Mouse (Mus musculus) hindbrain, postnatal 0 days (tissue): ENCODE measurements around the gene Gm45713. TPM values are rescaled to one million over a fixed set of nuclear protein-coding genes. Genes with fewer than 3 reads are reported as not detected.
"Not testable (repeated sequence)": the region's sequence is repeated elsewhere in the genome, so short reads cannot be mapped to it uniquely, and the experiment has no call there.

Experiments
- ATAC-seq: fragments of 200-750 bp; cut with Nextera tagmentation; 2 replicates; pipeline ENCODE4 v1.8.0; 2017; ENCODE audit warnings: mild to moderate bottlenecking, moderate TSS enrichment, moderate library complexity
- DNase-seq: peaks from one replicate; pipeline ENCODE4 v3.0.0-alpha.2; 2015; ENCODE audit warnings: low spot score
- H3K27ac ChIP-seq: fragments of 300-500 bp; sonication (generic); 2 replicates; pipeline ENCODE4 v1.5.1; 2014; ENCODE audit warnings: mild to moderate bottlenecking
- H3K27me3 ChIP-seq: fragments of 300-500 bp; sonication (generic); 2 replicates; pipeline ENCODE4 v1.6.1; 2014; ENCODE audit warnings: low read length, mixed read lengths; ENCODE audit not compliant: insufficient read depth
- H3K36me3 ChIP-seq: fragments of 300-500 bp; sonication (generic); 2 replicates; pipeline ENCODE4 v1.6.1; 2014; ENCODE audit warnings: low read length, mixed read lengths; ENCODE audit not compliant: insufficient read depth
- H3K4me1 ChIP-seq: fragments of 300-500 bp; sonication (generic); 2 replicates; pipeline ENCODE4 v1.6.1; 2014; ENCODE audit warnings: antibody characterized with exemption, low read length, mixed read lengths; ENCODE audit not compliant: insufficient read depth
- H3K4me2 ChIP-seq: fragments of 300-500 bp; sonication (generic); 2 replicates; pipeline ENCODE4 v1.6.1; 2014; ENCODE audit warnings: low read depth, mild to moderate bottlenecking, low read length, moderate library complexity, mixed read lengths
- H3K4me3 ChIP-seq: fragments of 300-500 bp; sonication (generic); 2 replicates; pipeline ENCODE4 v1.5.1; 2014; ENCODE audit warnings: low read length
- H3K9ac ChIP-seq: fragments of 300-500 bp; sonication (generic); replicated peaks from 2 replicates; pipeline ENCODE4 v1.6.1; 2014; ENCODE audit warnings: mild to moderate bottlenecking, low read length, moderate library complexity, mixed read lengths
- H3K9me3 ChIP-seq: fragments of 300-500 bp; sonication (generic); 2 replicates; pipeline ENCODE4 v1.6.1; 2016; ENCODE audit warnings: low read length, mixed read lengths
- CTCF ChIP-seq: IDR thresholded peaks from 2 replicates; pipeline ENCODE4 v1.5.1; 2016; ENCODE audit warnings: antibody characterized with exemption, control low read depth, low read depth
- WGBS: fragments of 180-500 bp; shearing (Covaris S2); extraction: QIAGEN DNeasy Blood & Tissue Kit; methylation state at CpG from one replicate; pipeline ENCODE4 v1.1.7; 2014; 5-methylcytosine and 5-hydroxymethylcytosine counted together
- polyA plus RNA-seq: library from polyadenylated mRNA; unstranded; fragments of >200 nt; fragmentation: Nextera tagmentation; extraction: Ambion mirVana; gene quantifications from 2 replicates; pipeline ENCODE4 v1.2.1, GENCODE M21; 2015
- total RNA-seq: library from RNA; depleted of rRNA; stranded (reverse); fragments of >200 nt; gene quantifications from 2 replicates; pipeline ENCODE4 v1.2.3, GENCODE M21; 2014

Gene Gm45713
- total and polyA plus RNA-seq, 2 experiments from 2014 or later: 0.15 TPM; not detected in 1

- no peak for ATAC-seq
- H3K27me3 ChIP-seq: peaks cover 94% of the 10 kb centered on the region
- no peak for TF ChIP-seq CTCF
- no peaks in the 10 kb centered on the region for H3K9me3 ChIP-seq
- no peak overlapping the region for H3K4me3 ChIP-seq
- no peak overlapping the region for H3K9ac ChIP-seq
- no peak overlapping the region for H3K4me2 ChIP-seq
- H3K4me1 ChIP-seq: no peaks in the 10 kb centered on the region
- H3K27ac ChIP-seq: no peak overlapping the region
- DNase-seq: no peak
- H3K36me3 ChIP-seq: no peaks in the 10 kb centered on the region
- WGBS: 20% methylated on average over 7 of the region's 7 CpGs
Observed at GRCm38 (mm10) chr7:45178550-45178949, 42.5 kb upstream of the Gm45713 start.

GRCm38 (mm10) chr7:45176356-45176755 lies 40.3 kb upstream of the Gm45713 start:
- Histone ChIP-seq H3K27ac (no peak overlapping the region), H3K4me3 (peak overlapping the region; percentile 24), H3K27me3 (peaks cover 74% of the 10 kb centered on the region), H3K9ac (0 out of 2 replicates have a peak overlapping the region, but pooled peaks have one; percentile 9), H3K36me3 (no peaks in the 10 kb centered on the region), H3K9me3 (no peaks in the 10 kb centered on the region), H3K4me2 (peak overlapping the region; percentile 45), H3K4me1 (no peaks in the 10 kb centered on the region)
- ATAC-seq (no peak), DNase-seq (no peak)
- 3% methylated on average over 30 of the region's 31 CpGs for WGBS
- TF ChIP-seq CTCF: no peak

- Histone ChIP-seq H3K4me2 (peak overlapping the region; percentile 45), H3K9ac (0 out of 2 replicates have a peak overlapping the region, but pooled peaks have one; percentile 9), H3K36me3 (no peaks in the 10 kb centered on the region), H3K9me3 (no peaks in the 10 kb centered on the region), H3K27ac (no peak overlapping the region), H3K4me3 (peak overlapping the region; percentile 24), H3K27me3 (peaks cover 70% of the 10 kb centered on the region), H3K4me1 (no peaks in the 10 kb centered on the region)
- WGBS: under 1% methylated on average over 23 of the region's 23 CpGs
- TF ChIP-seq CTCF: no peak
- DNase-seq (no peak), ATAC-seq (no peak)
Observed at GRCm38 (mm10) chr7:45175929-45176328, 39.9 kb upstream of the Gm45713 start.

DNA sequence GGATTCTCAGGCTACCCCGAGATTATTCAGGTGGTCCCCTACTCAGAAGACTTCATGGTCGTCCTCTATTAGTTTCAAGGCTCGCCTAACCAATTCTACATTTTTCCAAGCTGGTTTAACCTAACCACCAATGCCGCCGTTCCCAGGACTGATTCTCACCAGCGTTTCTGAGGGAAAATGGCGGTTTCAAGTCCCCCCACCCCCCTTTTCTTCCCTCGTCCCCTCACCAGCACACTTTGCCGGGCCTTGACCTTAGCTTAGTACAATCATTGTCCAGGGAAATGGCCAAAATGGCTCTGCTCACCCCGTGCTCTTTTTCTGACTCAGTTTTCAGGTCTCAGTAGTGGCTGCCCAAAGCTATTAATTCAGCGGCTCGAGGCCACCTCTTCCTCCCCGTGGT lies 39.4 kb upstream of the Gm45713 start:
- H3K9me3 ChIP-seq: no peaks in the 10 kb centered on the region
- ATAC-seq: no peak
- no peak for TF ChIP-seq CTCF
- no peak overlapping the region for H3K4me2 ChIP-seq
- DNase-seq: no peak
- H3K27me3 ChIP-seq: peaks cover 65% of the 10 kb centered on the region
- H3K36me3 ChIP-seq: no peaks in the 10 kb centered on the region
- H3K27ac ChIP-seq: no peak overlapping the region
- no peaks in the 10 kb centered on the region for H3K4me1 ChIP-seq
- no peak overlapping the region for H3K4me3 ChIP-seq
- no peak overlapping the region for H3K9ac ChIP-seq
- 4% methylated on average over 13 of the region's 13 CpGs for WGBS

- no peak for ATAC-seq
- WGBS: 5% methylated on average over 27 of the region's 29 CpGs
- Histone ChIP-seq H3K4me3 (no peak overlapping the region; the same call in 1 of the 2 replicates), H3K27ac (no peak overlapping the region), H3K9me3 (no peaks in the 10 kb centered on the region), H3K4me1 (no peaks in the 10 kb centered on the region), H3K9ac (no peak overlapping the region), H3K27me3 (peaks cover 63% of the 10 kb centered on the region), H3K36me3 (no peaks in the 10 kb centered on the region), H3K4me2 (no peak overlapping the region)
- no peak for TF ChIP-seq CTCF
- no peak for DNase-seq
Observed at GRCm38 (mm10) chr7:45174567-45175280, 38.7 kb upstream of the Gm45713 start.

GRCm38 (mm10) chr7:45173772-45174171 lies 37.7 kb upstream of the Gm45713 start:
- not testable (repeated sequence) for H3K9me3 ChIP-seq, H3K4me3 ChIP-seq, ATAC-seq, H3K27ac ChIP-seq, DNase-seq, H3K36me3 ChIP-seq, H3K4me1 ChIP-seq, H3K9ac ChIP-seq, H3K4me2 ChIP-seq
- H3K27me3 ChIP-seq: peaks cover 60% of the 10 kb centered on the region
- 69% methylated on average over 1 of the region's 1 CpGs for WGBS
- peak; percentile 57 for TF ChIP-seq CTCF

GRCm38 (mm10) chr7:45172974-45173373 lies 36.9 kb upstream of the Gm45713 start:
- ATAC-seq (no peak), DNase-seq (no peak)
- H3K4me1 ChIP-seq: peaks cover 5% of the 10 kb centered on the region; the same call in 1 of the 2 replicates
- no peak overlapping the region for H3K9ac ChIP-seq
- WGBS: 63% methylated on average over 7 of the region's 7 CpGs
- no peak overlapping the region for H3K4me3 ChIP-seq
- peak; percentile 36 for TF ChIP-seq CTCF
- H3K4me2 ChIP-seq: no peak overlapping the region
- no peaks in the 10 kb centered on the region for H3K9me3 ChIP-seq
- peaks cover 61% of the 10 kb centered on the region for H3K27me3 ChIP-seq
- H3K27ac ChIP-seq: no peak overlapping the region
- no peaks in the 10 kb centered on the region for H3K36me3 ChIP-seq
